In the genomic region with DNA sequence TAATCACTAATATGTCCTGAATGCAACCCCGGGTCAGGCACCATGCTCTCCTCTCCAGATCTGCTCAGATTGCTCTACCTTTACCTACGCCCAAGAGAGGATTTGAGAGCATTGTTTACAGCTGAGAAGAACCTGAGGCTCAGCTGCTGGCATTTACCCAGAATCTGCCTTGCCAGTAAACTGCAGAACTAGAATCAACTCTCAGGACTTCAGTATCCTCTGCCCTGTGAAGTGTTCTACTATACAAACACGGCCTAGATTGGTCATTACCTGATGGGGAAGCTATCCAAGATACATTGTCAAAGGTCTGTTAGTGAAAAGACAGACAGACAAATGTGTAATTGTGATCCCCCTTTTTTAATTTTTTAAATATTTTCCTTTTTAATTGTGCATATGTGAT, we compare ENCODE assay signal across 18 mouse cellular contexts.
"Had no signal": no experiment of that assay in that cellular context is flagged by ENCODE, and none has a peak within 500 bp of the region (broad histone marks: within the 10 kb centered on the region; RNA-seq: fewer than 3 reads in every experiment).

No protein-coding gene starts in this region.

- ATAC-seq: intestine, postnatal 0 days; lung, postnatal 0 days; midbrain, embryonic 15.5 days had no signal

- H3K4me2 ChIP-seq: liver, embryonic 13.5 days; lung, embryonic 14.5 days; midbrain, embryonic 12.5 days; midbrain, embryonic 15.5 days; neural tube, embryonic 12.5 days; neural tube, embryonic 15.5 days had no signal

- H3K9me3 ChIP-seq: liver, embryonic 13.5 days; midbrain, embryonic 12.5 days; midbrain, embryonic 15.5 days; neural tube, embryonic 12.5 days; neural tube, embryonic 15.5 days had no signal

- H3K4me1 ChIP-seq: liver, embryonic 13.5 days; midbrain, embryonic 12.5 days; midbrain, embryonic 15.5 days; neural tube, embryonic 12.5 days; neural tube, embryonic 15.5 days had no signal

- H3K27me3 ChIP-seq: liver, embryonic 13.5 days; midbrain, embryonic 12.5 days; midbrain, embryonic 15.5 days; neural tube, embryonic 12.5 days; neural tube, embryonic 15.5 days had no signal

- H3K4me3 ChIP-seq: left cerebral cortex, adult 2 months; liver, embryonic 13.5 days; midbrain, embryonic 12.5 days; midbrain, embryonic 15.5 days; neural tube, embryonic 12.5 days; neural tube, embryonic 15.5 days had no signal

- DNase-seq: layer of hippocampus, postnatal 36 days; liver, embryonic 13.5 days; lung, embryonic 14.5 days; right cerebral cortex, adult 18-20 months; right cerebral cortex, postnatal 14 days; right cerebral cortex, postnatal 4 days; thymus, adult 2 months; thymus, postnatal 14 days; thymus, postnatal 4 days had no signal

- H3K27ac ChIP-seq: left cerebral cortex, adult 2 months; liver, embryonic 13.5 days; macrophage; midbrain, embryonic 12.5 days; midbrain, embryonic 15.5 days; neural tube, embryonic 12.5 days; neural tube, embryonic 15.5 days; stomach, postnatal 0 days had no signal

- H3K9ac ChIP-seq: liver, embryonic 13.5 days; lung, embryonic 14.5 days; midbrain, embryonic 12.5 days; midbrain, embryonic 15.5 days; neural tube, embryonic 12.5 days; neural tube, embryonic 15.5 days had no signal
